Mouse (Mus musculus): Measurements from ENCODE around the gene Cabin1.

DNA sequence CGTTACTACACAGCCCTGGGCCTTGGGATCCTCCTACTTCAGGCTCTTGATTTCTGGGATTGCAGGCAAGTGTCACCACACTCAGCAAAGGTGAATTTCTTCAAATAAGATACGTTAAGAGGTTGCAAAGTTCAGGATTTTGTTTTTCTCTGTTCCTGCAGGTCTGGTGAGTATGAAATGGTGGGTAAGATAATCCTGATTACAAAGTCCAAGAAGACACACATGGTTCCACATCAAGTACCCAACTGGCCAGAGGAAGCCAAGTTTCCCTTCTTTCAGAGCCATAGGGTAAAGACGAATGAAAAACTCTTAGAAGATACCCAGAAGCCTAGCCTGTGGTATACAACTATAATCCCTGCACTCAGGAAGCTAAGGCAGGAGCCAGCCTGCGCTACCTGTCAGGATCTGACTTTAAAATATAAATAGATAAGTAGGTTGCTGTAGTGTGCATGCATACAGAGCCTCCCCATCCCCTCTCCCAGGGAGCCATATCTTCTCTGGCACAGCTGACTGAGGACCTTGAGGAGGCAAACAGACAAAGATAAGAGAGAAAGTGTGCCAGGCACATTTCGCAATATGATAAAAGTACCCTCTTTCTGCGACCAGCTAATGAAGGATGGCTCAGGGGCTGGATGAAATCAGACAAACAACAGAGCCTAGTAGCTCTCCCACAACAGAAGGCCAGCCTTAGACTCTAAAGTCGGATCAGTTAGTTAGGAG, 58.3 kb downstream of the Cabin1 start:
- TF ChIP-seq ZC3H11A (IDR thresholded peaks at IDR 0.05; ENCODE audit: borderline replicate concordance, low read depth, low read length) (no peak), MAFK (IDR thresholded peaks at IDR 0.05; ENCODE audit: insufficient read depth, low read depth, low read length) (no peak)
